Mouse (Mus musculus): ENCODE results near the gene Frmd4b. TPM values are rescaled to one million over a fixed set of nuclear protein-coding genes. Genes with fewer than 3 reads are reported as not detected.
"Not testable (repeated sequence)": the region's sequence is repeated elsewhere in the genome, so short reads cannot be mapped to it uniquely, and the experiment has no call there.

Gene Frmd4b
- polyA plus RNA-seq, 1 experiment: 15.6 TPM

- Histone ChIP-seq H3K4me3 (replicated peaks; ENCODE audit: insufficient read depth, low read depth, low read length) (no peak overlapping the region), H3K4me1 (ENCODE audit: control insufficient read depth, insufficient read depth, low read length) (no peaks in the 10 kb centered on the region), H3K27ac (ENCODE audit: insufficient read depth, low read length) (no peak overlapping the region), H3K27me3 (ENCODE audit: control insufficient read depth, insufficient read depth, low read length) (no peaks in the 10 kb centered on the region)
- no peak for TF ChIP-seq POLR2A (IDR thresholded peaks at IDR 0.05; ENCODE audit: borderline replicate concordance, insufficient read depth, low read length)
- no peak for TF ChIP-seq CTCF (IDR thresholded peaks at IDR 0.05; ENCODE audit: borderline replicate concordance, insufficient read depth, low read depth, low read length)
- 58% methylated on average over 2 of the region's 2 CpGs for WGBS
- no peak for DNase-seq
Observed at GRCm38 (mm10) chr6:97370947-97371346, 246.4 kb downstream of the Frmd4b start.

GRCm38 (mm10) chr6:97370460-97370859 lies 246.9 kb downstream of the Frmd4b start:
- DNase-seq: no peak
- Histone ChIP-seq H3K4me3 (replicated peaks; ENCODE audit: insufficient read depth, low read depth, low read length) (no peak overlapping the region), H3K4me1 (ENCODE audit: control insufficient read depth, insufficient read depth, low read length) (no peaks in the 10 kb centered on the region), H3K27ac (ENCODE audit: insufficient read depth, low read length) (no peak overlapping the region), H3K27me3 (ENCODE audit: control insufficient read depth, insufficient read depth, low read length) (no peaks in the 10 kb centered on the region)
- WGBS: 85% methylated on average over 1 of the region's 1 CpGs
- TF ChIP-seq CTCF (IDR thresholded peaks at IDR 0.05; ENCODE audit: borderline replicate concordance, insufficient read depth, low read depth, low read length): no peak
- no peak for TF ChIP-seq POLR2A (IDR thresholded peaks at IDR 0.05; ENCODE audit: borderline replicate concordance, insufficient read depth, low read length)

- no peak overlapping the region for H3K27ac ChIP-seq (ENCODE audit: insufficient read depth, low read length)
- DNase-seq: no peak
- 89% methylated on average over 2 of the region's 2 CpGs for WGBS
- TF ChIP-seq POLR2A (IDR thresholded peaks at IDR 0.05; ENCODE audit: borderline replicate concordance, insufficient read depth, low read length) (no peak), CTCF (IDR thresholded peaks at IDR 0.05; ENCODE audit: borderline replicate concordance, insufficient read depth, low read depth, low read length) (no peak)
- H3K27me3 ChIP-seq (ENCODE audit: control insufficient read depth, insufficient read depth, low read length): no peaks in the 10 kb centered on the region
- H3K4me1 ChIP-seq (ENCODE audit: control insufficient read depth, insufficient read depth, low read length): no peaks in the 10 kb centered on the region
- H3K4me3 ChIP-seq (replicated peaks; ENCODE audit: insufficient read depth, low read depth, low read length): no peak overlapping the region
Observed at GRCm38 (mm10) chr6:97363846-97364245, 253.5 kb downstream of the Frmd4b start.

GRCm38 (mm10) chr6:97357606-97358005 lies 259.7 kb downstream of the Frmd4b start:
- H3K27ac ChIP-seq (ENCODE audit: insufficient read depth, low read length); DNase-seq; H3K27me3 ChIP-seq (ENCODE audit: control insufficient read depth, insufficient read depth, low read length); H3K4me1 ChIP-seq (ENCODE audit: control insufficient read depth, insufficient read depth, low read length); H3K4me3 ChIP-seq (replicated peaks; ENCODE audit: insufficient read depth, low read depth, low read length): not testable (repeated sequence)
- WGBS: 88% methylated on average over 4 of the region's 4 CpGs

- TF ChIP-seq CTCF (IDR thresholded peaks at IDR 0.05; ENCODE audit: borderline replicate concordance, insufficient read depth, low read depth, low read length) (no peak), POLR2A (IDR thresholded peaks at IDR 0.05; ENCODE audit: borderline replicate concordance, insufficient read depth, low read length) (no peak)
- H3K4me3 ChIP-seq (replicated peaks; ENCODE audit: insufficient read depth, low read depth, low read length): no peak overlapping the region
- no peaks in the 10 kb centered on the region for H3K27me3 ChIP-seq (ENCODE audit: control insufficient read depth, insufficient read depth, low read length)
- whole genome bisulfite sequencing: 70% methylated on average over 7 of the region's 7 CpGs
- no peak overlapping the region for H3K27ac ChIP-seq (ENCODE audit: insufficient read depth, low read length)
- no peaks in the 10 kb centered on the region for H3K4me1 ChIP-seq (ENCODE audit: control insufficient read depth, insufficient read depth, low read length)
- DNase-seq: no peak
Observed at GRCm38 (mm10) chr6:97356612-97357011, 260.7 kb downstream of the Frmd4b start.

- H3K4me1 ChIP-seq (ENCODE audit: control insufficient read depth, insufficient read depth, low read length): no peaks in the 10 kb centered on the region
- no peak overlapping the region for H3K4me3 ChIP-seq (replicated peaks; ENCODE audit: insufficient read depth, low read depth, low read length)
- TF ChIP-seq CTCF (IDR thresholded peaks at IDR 0.05; ENCODE audit: borderline replicate concordance, insufficient read depth, low read depth, low read length) (no peak), POLR2A (IDR thresholded peaks at IDR 0.05; ENCODE audit: borderline replicate concordance, insufficient read depth, low read length) (no peak)
- WGBS: 60% methylated on average over 8 of the region's 8 CpGs
- DNase-seq: no peak
- H3K27me3 ChIP-seq (ENCODE audit: control insufficient read depth, insufficient read depth, low read length): no peaks in the 10 kb centered on the region
- H3K27ac ChIP-seq (ENCODE audit: insufficient read depth, low read length): no peak overlapping the region
Observed at GRCm38 (mm10) chr6:97355141-97355540, 262.2 kb downstream of the Frmd4b start.

- WGBS: 26% methylated on average over 5 of the region's 5 CpGs
- H3K27ac ChIP-seq (ENCODE audit: insufficient read depth, low read length): no peak overlapping the region
- H3K27me3 ChIP-seq (ENCODE audit: control insufficient read depth, insufficient read depth, low read length): no peaks in the 10 kb centered on the region
- H3K4me3 ChIP-seq (replicated peaks; ENCODE audit: insufficient read depth, low read depth, low read length): no peak overlapping the region
- DNase-seq: no peak
- no peaks in the 10 kb centered on the region for H3K4me1 ChIP-seq (ENCODE audit: control insufficient read depth, insufficient read depth, low read length)
- TF ChIP-seq POLR2A (IDR thresholded peaks at IDR 0.05; ENCODE audit: borderline replicate concordance, insufficient read depth, low read length) (no peak), CTCF (IDR thresholded peaks at IDR 0.05; ENCODE audit: borderline replicate concordance, insufficient read depth, low read depth, low read length) (no peak)
Observed at GRCm38 (mm10) chr6:97353933-97354332, 263.4 kb downstream of the Frmd4b start.

GRCm38 (mm10) chr6:97353371-97353770 lies 264.0 kb downstream of the Frmd4b start:
- Histone ChIP-seq H3K4me3 (replicated peaks; ENCODE audit: insufficient read depth, low read depth, low read length) (no peak overlapping the region), H3K27ac (ENCODE audit: insufficient read depth, low read length) (no peak overlapping the region), H3K27me3 (ENCODE audit: control insufficient read depth, insufficient read depth, low read length) (no peaks in the 10 kb centered on the region), H3K4me1 (ENCODE audit: control insufficient read depth, insufficient read depth, low read length) (no peaks in the 10 kb centered on the region)
- DNase-seq: no peak
- 74% methylated on average over 6 of the region's 6 CpGs for WGBS
- TF ChIP-seq POLR2A (IDR thresholded peaks at IDR 0.05; ENCODE audit: borderline replicate concordance, insufficient read depth, low read length) (no peak), CTCF (IDR thresholded peaks at IDR 0.05; ENCODE audit: borderline replicate concordance, insufficient read depth, low read depth, low read length) (no peak)

Data from cerebellum, adult 2 months (tissue).